Mouse (Mus musculus) lung, postnatal 4 days (tissue): ENCODE results near the gene Xpo6.

ENCODE experiments used
- DNase-seq, 2 experiments: peaks; one replicate each; pipeline ENCODE4 v3.0.0; 2021

The Xpo6 gene

GRCm38 (mm10) chr7:126075058-126075457 lies 125.2 kb downstream of the Xpo6 start:
- no peak for DNase-seq

- no peak for DNase-seq
These were observed 130.0 kb downstream of the Xpo6 start for GRCm38 (mm10) chr7:126070321-126070720.

- peak; percentile 57 to 73 for DNase-seq
These were observed 133.5 kb downstream of the Xpo6 start for GRCm38 (mm10) chr7:126066777-126067176.

- DNase-seq, result no peak
These were observed 134.9 kb downstream of the Xpo6 start for GRCm38 (mm10) chr7:126065243-126065876.

- no peak for DNase-seq
These were observed 138.1 kb downstream of the Xpo6 start for GRCm38 (mm10) chr7:126062228-126062627.

- no peak for DNase-seq
These were observed 141.4 kb downstream of the Xpo6 start for GRCm38 (mm10) chr7:126058918-126059317.

GRCm38 (mm10) chr7:126057332-126057914 lies 142.9 kb downstream of the Xpo6 start:
- no peak for DNase-seq

GRCm38 (mm10) chr7:126054574-126054973 lies 145.7 kb downstream of the Xpo6 start:
- DNase-seq, result no peak

GRCm38 (mm10) chr7:126053618-126054017 lies 146.7 kb downstream of the Xpo6 start:
- DNase-seq, result no peak

GRCm38 (mm10) chr7:126051910-126052309 lies 148.4 kb downstream of the Xpo6 start:
- DNase-seq, result no peak
